Mouse (Mus musculus): ENCODE measurements around the gene Lsamp. TPM values are rescaled to one million over a fixed set of nuclear protein-coding genes. Genes with fewer than 3 reads are reported as not detected.

The Lsamp gene
- total and polyA plus RNA-seq, 3 experiments: not detected

- H3K27me3 ChIP-seq (replicated peaks): no peaks in the 10 kb centered on the region
- dilution Hi-C loops (cut with MboI; ENCODE audit: extremely low pct_ligation_motif_present, extremely low pct_unique_long_range_greater_than_20kb, low sequenced_read_pairs): no loop called here
- TF ChIP-seq CTCF (conservative IDR thresholded peaks at IDR 0.05 in 1 of 2, IDR thresholded peaks at IDR 0.05 in 1 of 2; ENCODE audit: low read depth in 2 of 2, low read length in 2 of 2): peak; percentile 94 to 98
- no peak for TF ChIP-seq JUND (conservative IDR thresholded peaks at IDR 0.05; ENCODE audit: low read depth, low read length)
- TF ChIP-seq ZC3H11A (IDR thresholded peaks at IDR 0.05; ENCODE audit: low read depth, low read length): peak; percentile 26; the same call in 1 of the 2 replicates
- TF ChIP-seq TCF12 (IDR thresholded peaks at IDR 0.05; ENCODE audit: low read depth, low read length): no peak
- TF ChIP-seq SMC3 (IDR thresholded peaks at IDR 0.05; ENCODE audit: low read depth, low read length): peak; percentile 73
- TF ChIP-seq RAD21 (IDR thresholded peaks at IDR 0.05; ENCODE audit: low read depth, low read length): peak; percentile 90
- TF ChIP-seq MAFK (IDR thresholded peaks at IDR 0.05; ENCODE audit: insufficient replicate concordance, low read length): peak; percentile 84
- H3K4me2 ChIP-seq (ENCODE audit: insufficient read depth, low read depth, poor library complexity, severe bottlenecking): no peak overlapping the region
- no peaks in the 10 kb centered on the region for H3K36me3 ChIP-seq (replicated peaks in 1 of 2; ENCODE audit: control insufficient read depth in 1 of 2, insufficient read depth in 1 of 2, low read length in 1 of 2)
- H3K9ac ChIP-seq (ENCODE audit: insufficient read depth, low read depth): no peak overlapping the region
- in situ Hi-C loops (cut with MboI; ENCODE audit: low pct_ligation_motif_present, low pct_unique_long_range_greater_than_20kb, low sequenced_read_pairs): no loop called here
- no peak overlapping the region for H3K27ac ChIP-seq (ENCODE audit: insufficient read depth, low read depth)
- H3K79me2 ChIP-seq (replicated peaks; ENCODE audit: control insufficient read depth, extremely low read depth, insufficient read depth, poor library complexity, severe bottlenecking): no peaks in the 10 kb centered on the region
- H3K4me3 ChIP-seq (replicated peaks in 1 of 3; ENCODE audit: low read depth in 2 of 3, low read length in 2 of 3, poor library complexity in 1 of 3): no peak overlapping the region
- peaks cover 0 to 8% of the 10 kb centered on the region in 2 experiments; a peak in 2 of 4 replicates for H3K4me1 ChIP-seq (ENCODE audit: control insufficient read depth in 1 of 2, insufficient read depth in 2 of 2)
- DNase-seq (ENCODE audit: extremely low read depth): peak; percentile 90
- H3K9me3 ChIP-seq (replicated peaks; ENCODE audit: low read length): no peaks in the 10 kb centered on the region
Observed at GRCm38 (mm10) chr16:42169447-42170140, 2185.4 kb downstream of the Lsamp start.

- no peak overlapping the region for H3K9ac ChIP-seq (ENCODE audit: insufficient read depth, low read depth)
- H3K4me1 ChIP-seq (ENCODE audit: control insufficient read depth in 1 of 2, insufficient read depth in 2 of 2): peaks cover 0 to 8% of the 10 kb centered on the region in 2 experiments; a peak in 2 of 4 replicates
- no peak overlapping the region for H3K27ac ChIP-seq (ENCODE audit: insufficient read depth, low read depth)
- 0 out of 2 replicates have a peak overlapping the region, but pooled peaks have one; percentile 3 for H3K4me2 ChIP-seq (ENCODE audit: insufficient read depth, low read depth, poor library complexity, severe bottlenecking)
- H3K27me3 ChIP-seq (replicated peaks): no peaks in the 10 kb centered on the region
- H3K36me3 ChIP-seq (replicated peaks in 1 of 2; ENCODE audit: control insufficient read depth in 1 of 2, insufficient read depth in 1 of 2, low read length in 1 of 2): no peaks in the 10 kb centered on the region
- no peaks in the 10 kb centered on the region for H3K79me2 ChIP-seq (replicated peaks; ENCODE audit: control insufficient read depth, extremely low read depth, insufficient read depth, poor library complexity, severe bottlenecking)
- dilution Hi-C loops (cut with MboI; ENCODE audit: extremely low pct_ligation_motif_present, extremely low pct_unique_long_range_greater_than_20kb, low sequenced_read_pairs) (no loop called here), in situ Hi-C loops (cut with MboI; ENCODE audit: low pct_ligation_motif_present, low pct_unique_long_range_greater_than_20kb, low sequenced_read_pairs) (no loop called here)
- H3K4me3 ChIP-seq (replicated peaks in 1 of 3; ENCODE audit: low read depth in 2 of 3, low read length in 2 of 3, poor library complexity in 1 of 3): no peak overlapping the region
- H3K9me3 ChIP-seq (replicated peaks; ENCODE audit: low read length): no peaks in the 10 kb centered on the region
- TF ChIP-seq USF1 (IDR thresholded peaks at IDR 0.05; ENCODE audit: low read depth, low read length) (no peak), IRF4 (IDR thresholded peaks at IDR 0.05; ENCODE audit: low read depth, low read length) (no peak), MAX (IDR thresholded peaks at IDR 0.05; ENCODE audit: low read length) (peak; percentile 74), ZC3H11A (IDR thresholded peaks at IDR 0.05; ENCODE audit: low read depth, low read length) (no peak), MEF2A (IDR thresholded peaks at IDR 0.05; ENCODE audit: borderline replicate concordance, low read depth, low read length) (no peak), RAD21 (IDR thresholded peaks at IDR 0.05; ENCODE audit: low read depth, low read length) (peak; percentile 64), CTCF (conservative IDR thresholded peaks at IDR 0.05 in 1 of 2, IDR thresholded peaks at IDR 0.05 in 1 of 2; ENCODE audit: low read depth in 2 of 2, low read length in 2 of 2) (peak; percentile 85 to 90), SMC3 (IDR thresholded peaks at IDR 0.05; ENCODE audit: low read depth, low read length) (peak; percentile 54), EP300 (IDR thresholded peaks at IDR 0.05; ENCODE audit: low read length) (0 out of 2 replicates have a peak, but pooled peaks have one; percentile 18), HCFC1 (IDR thresholded peaks at IDR 0.05; ENCODE audit: low read depth, low read length) (no peak), E2F4 (IDR thresholded peaks at IDR 0.05; ENCODE audit: insufficient replicate concordance, low read depth, low read length) (no peak), USF2 (conservative IDR thresholded peaks at IDR 0.05; ENCODE audit: low read depth, low read length) (peak; percentile 24; the same call in 1 of the 2 replicates), TBP (conservative IDR thresholded peaks at IDR 0.05; ENCODE audit: low read depth, low read length) (no peak), JUN (IDR thresholded peaks at IDR 0.05; ENCODE audit: insufficient read depth, low read depth, low read length) (no peak), ETS1 (conservative IDR thresholded peaks at IDR 0.05; ENCODE audit: low read depth, low read length) (no peak), MAFK (IDR thresholded peaks at IDR 0.05; ENCODE audit: insufficient replicate concordance, low read length) (no peak), UBTF (IDR thresholded peaks at IDR 0.05; ENCODE audit: low read depth, low read length) (no peak)
- DNase-seq (ENCODE audit: extremely low read depth): peak; percentile 75
Observed at GRCm38 (mm10) chr16:42172476-42172875, 2188.3 kb downstream of the Lsamp start.
